Mouse (Mus musculus) gastrocnemius, postnatal 36 days (tissue): Measurements from ENCODE around the gene Gm49395. TPM values are rescaled to one million over a fixed set of nuclear protein-coding genes. Genes with fewer than 3 reads are reported as not detected.

ENCODE experiments used
- DNase-seq, 2 experiments: peaks; one replicate each; pipeline ENCODE4 v3.0.0; 2022
- intact Hi-C: fragments of 180-260 bp; cut with DNase I; formaldehyde crosslinking; loops from one replicate; pipeline ENCODE4 v1.15.1; 2025
- total RNA-seq, 2 experiments: library from RNA; stranded (reverse); gene quantifications; 2 replicates each; pipeline ENCODE4 v1.2.3; 2021

Gm49395 gene
- total RNA-seq, 2 experiments from 2014 or later, result 1.0 to 3.8 TPM

DNA sequence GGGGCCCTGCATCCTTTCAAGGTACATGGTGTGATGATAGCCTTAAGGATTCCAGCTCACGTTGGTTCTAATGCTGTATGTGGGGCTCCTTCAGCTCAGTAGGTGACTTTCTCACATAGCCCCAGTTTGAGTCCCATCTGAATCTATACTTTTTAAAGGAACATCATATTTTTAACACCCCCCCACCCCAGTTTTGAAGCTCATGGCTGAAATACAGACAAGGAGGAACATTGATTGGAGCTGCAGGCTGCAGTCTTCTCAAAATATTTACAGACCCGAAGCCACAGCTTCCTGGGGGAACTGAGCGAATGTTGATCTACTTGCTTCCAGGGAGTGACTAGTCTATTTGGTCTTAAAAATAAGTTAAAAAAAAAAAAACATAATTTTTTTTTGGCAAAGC, 98.9 kb downstream of the Gm49395 start:
- no peak for DNase-seq
- intact Hi-C loops, result no loop called here

GRCm38 (mm10) chr13:115002155-115002554, 99.6 kb downstream of the Gm49395 start:
- DNase-seq, result no peak
- intact Hi-C loops, result no loop called here

DNA sequence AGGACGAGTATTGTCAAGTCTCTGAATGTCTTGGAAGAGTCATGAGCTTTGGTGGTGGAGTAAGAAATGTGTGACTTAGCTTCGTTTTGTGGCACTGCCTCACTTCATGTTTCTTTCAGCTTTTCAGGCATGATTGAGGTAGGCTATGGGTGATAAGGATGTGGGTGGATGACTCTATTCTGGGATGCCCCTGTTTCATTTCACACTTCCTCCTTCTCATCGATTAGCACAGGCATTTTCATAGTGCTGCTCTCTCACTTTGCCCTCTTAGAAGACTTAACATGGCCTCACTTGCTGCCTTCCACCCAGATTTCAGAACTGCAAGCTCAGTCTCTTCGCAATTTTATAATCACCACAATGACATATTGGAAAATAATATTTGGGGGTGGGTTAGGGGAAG, 102.1 kb downstream of the Gm49395 start:
- no peak for DNase-seq

DNA sequence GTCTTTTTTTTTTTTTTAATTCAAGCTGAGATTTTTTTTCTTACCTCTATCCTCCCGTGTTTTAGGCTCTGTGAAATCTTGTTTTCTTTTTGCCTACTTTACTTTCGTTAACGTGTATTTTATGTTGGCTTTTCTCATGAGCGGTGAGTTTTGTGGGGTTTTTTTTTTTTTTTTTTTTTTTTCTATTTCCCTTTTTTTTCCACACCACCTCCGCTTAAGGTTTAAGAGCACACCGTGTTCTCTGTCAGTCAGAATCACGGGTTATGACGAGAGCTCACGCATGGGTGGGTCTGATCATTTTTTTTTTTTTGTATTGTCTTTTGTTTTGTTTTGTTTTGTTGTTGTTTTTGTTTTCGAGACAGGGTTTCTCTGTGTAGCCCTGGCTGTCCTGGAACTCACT, 103.6 kb downstream of the Gm49395 start:
- intact Hi-C loops, result no loop called here
- DNase-seq, result no peak

More for the DNA sequence above, 102.1 kb downstream of the Gm49395 start:
- intact Hi-C loops, result no loop called here

DNA sequence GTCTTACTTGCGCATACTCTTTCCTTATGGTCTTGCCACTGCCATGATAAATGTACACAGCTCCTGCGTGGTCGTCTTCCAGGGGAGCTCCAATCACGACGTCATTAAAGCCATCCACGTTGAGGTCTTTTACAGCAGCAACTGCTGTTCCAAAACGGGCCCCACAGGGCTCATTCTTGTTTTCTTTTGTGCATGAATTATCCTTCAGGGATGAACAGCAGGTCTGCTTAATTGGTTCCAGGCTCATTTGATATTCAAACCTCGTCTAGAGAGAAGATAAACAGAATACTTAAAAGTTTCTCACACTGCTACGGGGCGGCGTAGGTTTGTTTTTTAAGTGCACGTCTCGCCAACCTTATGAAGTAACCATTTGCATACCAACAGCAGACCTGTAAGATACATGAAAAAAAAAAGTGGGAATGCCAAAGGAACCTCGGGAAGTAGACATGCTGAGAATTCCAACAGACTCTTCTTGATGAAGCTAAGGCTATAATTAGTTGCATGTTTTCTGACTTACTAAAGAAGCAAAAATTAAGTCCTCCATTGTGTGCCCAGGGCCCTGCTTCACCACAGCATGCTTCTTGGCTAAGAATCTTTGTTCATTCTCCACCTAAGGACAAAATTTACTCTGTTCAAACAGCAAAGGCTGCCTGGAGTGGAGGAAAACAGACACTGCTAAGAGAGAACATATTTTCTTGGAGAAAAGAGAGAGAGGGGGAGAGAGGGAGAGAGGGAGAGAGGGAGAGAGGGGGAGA, 109.3 kb downstream of the Gm49395 start:
- no peak for DNase-seq
- intact Hi-C loops, result no loop called here

GRCm38 (mm10) chr13:114987668-114988067, 114.1 kb downstream of the Gm49395 start:
- intact Hi-C loops, result loop anchor here (5.0 kb wide), 1 partner anchor 235 kb away; no protein-coding TSS in a partner anchor

GRCm38 (mm10) chr13:114987161-114987560, 114.6 kb downstream of the Gm49395 start:
- DNase-seq, result no peak
- intact Hi-C loops, result loop anchor here (5.0 kb wide), 1 partner anchor 235 kb away; no protein-coding TSS in a partner anchor

More at GRCm38 (mm10) chr13:114987668-114988067, 114.1 kb downstream of the Gm49395 start:
- DNase-seq, result no peak

Other genes starting within 250 kb of the Gm49395 start
- under 1 TPM; 0.74 to 0.79 TPM for gene Itga2, start 169.8 kb downstream of the Gm49395 start, total RNA-seq
- gene Pelo, start 11.7 kb downstream of the Gm49395 start, total RNA-seq, result 10 to 100 TPM in 1 of 2 experiments, 1 to 10 TPM in 1; 8.2 to 10.3 TPM
- gene Itga1, start within 50 bp of the Gm49395 start, total RNA-seq, result 1 to 10 TPM; 8.8 to 9.3 TPM